25 mouse cellular contexts compared by ENCODE assay signal in the genomic region with DNA sequence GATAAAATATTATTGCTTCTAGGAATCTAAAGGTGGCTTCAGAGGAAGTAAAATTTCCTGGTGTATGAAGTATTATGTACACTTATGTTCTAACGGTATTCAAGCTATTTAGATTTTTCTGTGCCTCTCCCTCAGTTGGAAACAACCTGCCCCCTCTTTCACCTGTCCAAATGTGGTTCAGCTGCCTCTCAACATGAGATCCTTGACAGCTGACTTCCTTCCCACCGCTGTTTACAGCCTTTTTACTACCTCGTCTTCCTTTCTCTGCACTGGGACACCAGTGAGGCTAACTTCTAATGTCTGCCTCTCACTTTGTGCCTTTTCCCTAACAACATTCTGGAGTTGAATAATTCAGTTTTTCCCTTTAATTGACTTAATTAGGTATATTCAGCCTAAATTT.
"Had no signal": no experiment of that assay in that cellular context is flagged by ENCODE, and none has a peak within 500 bp of the region (broad histone marks: within the 10 kb centered on the region; RNA-seq: fewer than 3 reads in every experiment).

No protein-coding gene starts in this region.

- DNase-seq: gastrocnemius, adult 2 months; gastrocnemius, postnatal 10 days; gastrocnemius, postnatal 25 days; heart, adult 18-20 months; heart, postnatal 14 days; heart, postnatal 4 days; kidney, adult 11 months; kidney, adult 2 months; kidney, adult 9 months; kidney, postnatal 14 days; kidney, postnatal 36 days; layer of hippocampus, adult 9-11 months; layer of hippocampus, postnatal 36 days; left cerebral cortex, postnatal 4 days had no signal

- H3K27ac ChIP-seq: gastrocnemius, adult 2 months; heart, embryonic 10.5 days; hindbrain, embryonic 10.5 days; hindbrain, embryonic 12.5 days; hindbrain, embryonic 14.5 days; kidney, embryonic 15.5 days; kidney, postnatal 0 days; limb, embryonic 13.5 days; limb, embryonic 15.5 days had no signal

- H3K4me3 ChIP-seq: gastrocnemius, adult 2 months; heart, embryonic 10.5 days; heart, embryonic 12.5 days; hindbrain, embryonic 10.5 days; hindbrain, embryonic 12.5 days; kidney, embryonic 15.5 days; limb, embryonic 13.5 days; limb, embryonic 15.5 days had no signal

- H3K9me3 ChIP-seq: heart, embryonic 10.5 days; heart, embryonic 12.5 days; hindbrain, embryonic 10.5 days; hindbrain, embryonic 12.5 days; kidney, embryonic 15.5 days; limb, embryonic 13.5 days; limb, embryonic 15.5 days had no signal

- H3K4me2 ChIP-seq: heart, embryonic 12.5 days; hindbrain, embryonic 12.5 days; hindbrain, embryonic 14.5 days; kidney, embryonic 15.5 days; limb, embryonic 13.5 days; limb, embryonic 15.5 days had no signal

- H3K4me1 ChIP-seq: heart, embryonic 10.5 days; heart, embryonic 12.5 days; hindbrain, embryonic 10.5 days; hindbrain, embryonic 12.5 days; kidney, embryonic 15.5 days; limb, embryonic 13.5 days; limb, embryonic 15.5 days had no signal

- H3K27me3 ChIP-seq: heart, embryonic 12.5 days; hindbrain, embryonic 12.5 days; kidney, embryonic 15.5 days; limb, embryonic 13.5 days; limb, embryonic 15.5 days had no signal

- H3K9ac ChIP-seq: heart, embryonic 12.5 days; hindbrain, embryonic 12.5 days; hindbrain, embryonic 14.5 days; kidney, embryonic 15.5 days; limb, embryonic 13.5 days; limb, embryonic 15.5 days had no signal

- ATAC-seq: hindbrain, embryonic 16.5 days; intestine, embryonic 16.5 days had no signal
